Mouse (Mus musculus) forebrain, embryonic 14.5 days (tissue): ENCODE measurements at regions not wholly inside any gene's neighbourhood (a gene's known extent, or its start where the extent isn't known, plus 50 kb on each side); places are given as distances from the start of the nearest gene placed in this dataset.
"Not testable (repeated sequence)": the region's sequence is repeated elsewhere in the genome, so short reads cannot be mapped to it uniquely, and the experiment has no call there.

Experiments
- ATAC-seq: fragments of 200-750 bp; cut with Nextera tagmentation; 2 replicates; pipeline ENCODE4 v1.8.0; 2017; ENCODE audit warnings: mild to moderate bottlenecking, moderate library complexity
- DNase-seq: peaks from one replicate; pipeline ENCODE4 v3.0.0-alpha.2; 2015; ENCODE audit warnings: low spot score
- H3K27ac ChIP-seq: fragments of 300-500 bp; sonication (generic); 2 replicates; pipeline ENCODE4 v1.5.1; 2014; ENCODE audit warnings: low read depth, mild to moderate bottlenecking, control low read depth, low read length, moderate library complexity
- H3K27me3 ChIP-seq: fragments of 300-500 bp; sonication (generic); replicated peaks from 2 replicates; pipeline ENCODE4 v1.6.1; 2014; ENCODE audit warnings: low read length, control low read depth, mixed read lengths; ENCODE audit not compliant: control insufficient read depth, insufficient read depth
- H3K36me3 ChIP-seq: fragments of 300-500 bp; sonication (generic); 2 replicates; pipeline ENCODE4 v1.6.1; 2014; ENCODE audit warnings: low read length, control low read depth; ENCODE audit not compliant: control insufficient read depth, insufficient read depth
- H3K4me1 ChIP-seq: fragments of 300-500 bp; sonication (generic); 2 replicates; pipeline ENCODE4 v1.6.1; 2014; ENCODE audit warnings: antibody characterized with exemption, low read length, control low read depth; ENCODE audit not compliant: control insufficient read depth, insufficient read depth
- H3K4me2 ChIP-seq: fragments of 300-500 bp; sonication (generic); 2 replicates; pipeline ENCODE4 v1.6.1; 2014; ENCODE audit warnings: mild to moderate bottlenecking, control low read depth, low read length
- H3K4me3 ChIP-seq: fragments of 300-500 bp; sonication (generic); 2 replicates; pipeline ENCODE4 v1.5.1; 2014; ENCODE audit warnings: low read depth, low read length, control low read depth
- H3K9ac ChIP-seq: fragments of 300-500 bp; sonication (generic); 2 replicates; pipeline ENCODE4 v1.6.1; 2014; ENCODE audit warnings: mild to moderate bottlenecking, low read length, control low read depth, moderate library complexity
- H3K9me3 ChIP-seq: fragments of 300-500 bp; sonication (generic); replicated peaks from 2 replicates; pipeline ENCODE4 v1.6.1; 2016; ENCODE audit warnings: low read length, control low read depth, mixed read lengths; ENCODE audit not compliant: control insufficient read depth
- WGBS: fragments of 180-500 bp; shearing (Covaris S2); extraction: QIAGEN DNeasy Blood & Tissue Kit; methylation state at CpG from one replicate; pipeline ENCODE4 v1.1.7; 2014; 5-methylcytosine and 5-hydroxymethylcytosine counted together

DNA sequence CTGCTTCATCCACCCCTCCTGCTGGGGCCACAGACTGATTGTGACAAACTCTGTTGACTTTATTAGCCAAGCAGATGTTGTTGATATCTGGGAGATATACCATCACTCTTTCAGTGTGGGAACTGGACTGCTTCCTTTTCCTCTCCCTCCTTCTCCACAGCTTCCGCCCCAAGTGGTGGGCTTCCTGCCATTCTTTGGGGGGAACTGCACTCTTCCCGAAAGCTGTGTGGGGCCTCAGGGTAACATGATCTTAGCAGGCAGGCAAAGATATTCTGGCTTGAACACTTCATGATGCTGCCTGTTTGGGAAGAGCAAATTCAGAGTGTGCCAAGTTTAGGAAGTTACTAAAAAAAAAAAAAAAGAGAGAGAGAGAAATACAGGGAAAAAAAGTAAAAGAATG lies 267.1 kb upstream of the Maf start:
- ATAC-seq: no peak
- H3K4me3 ChIP-seq: no peak overlapping the region
- 78% methylated on average over 2 of the region's 2 CpGs for WGBS
- no peak overlapping the region for H3K27ac ChIP-seq
- no peak for DNase-seq
- H3K9ac ChIP-seq: no peak overlapping the region
- H3K4me1 ChIP-seq: no peaks in the 10 kb centered on the region
- no peaks in the 10 kb centered on the region for H3K27me3 ChIP-seq
- H3K4me2 ChIP-seq: no peak overlapping the region
- H3K9me3 ChIP-seq: no peaks in the 10 kb centered on the region
- H3K36me3 ChIP-seq: no peaks in the 10 kb centered on the region

GRCm38 (mm10) chr8:115971351-115971750 lies 263.8 kb upstream of the Maf start:
- ATAC-seq, H3K4me1 ChIP-seq, H3K9me3 ChIP-seq, H3K36me3 ChIP-seq, H3K4me2 ChIP-seq, H3K27me3 ChIP-seq, H3K4me3 ChIP-seq, H3K27ac ChIP-seq, DNase-seq, H3K9ac ChIP-seq: not testable (repeated sequence)
- 88% methylated on average over 2 of the region's 2 CpGs for WGBS

- Histone ChIP-seq H3K27me3 (no peaks in the 10 kb centered on the region), H3K27ac (no peak overlapping the region), H3K4me3 (no peak overlapping the region), H3K9me3 (no peaks in the 10 kb centered on the region), H3K9ac (no peak overlapping the region), H3K36me3 (no peaks in the 10 kb centered on the region), H3K4me2 (no peak overlapping the region), H3K4me1 (no peaks in the 10 kb centered on the region)
- WGBS: 86% methylated on average over 5 of the region's 5 CpGs
- ATAC-seq: no peak
- no peak for DNase-seq
Measured at GRCm38 (mm10) chr8:115968121-115968520, 260.5 kb upstream of the Maf start.

- Histone ChIP-seq H3K4me2 (no peak overlapping the region), H3K27ac (no peak overlapping the region), H3K27me3 (no peaks in the 10 kb centered on the region), H3K9me3 (no peaks in the 10 kb centered on the region), H3K4me3 (no peak overlapping the region), H3K36me3 (no peaks in the 10 kb centered on the region), H3K9ac (no peak overlapping the region), H3K4me1 (no peaks in the 10 kb centered on the region)
- ATAC-seq: no peak
- no peak for DNase-seq
- 80% methylated on average over 7 of the region's 7 CpGs for WGBS
Measured at GRCm38 (mm10) chr8:115965981-115966380, 258.4 kb upstream of the Maf start.

DNA sequence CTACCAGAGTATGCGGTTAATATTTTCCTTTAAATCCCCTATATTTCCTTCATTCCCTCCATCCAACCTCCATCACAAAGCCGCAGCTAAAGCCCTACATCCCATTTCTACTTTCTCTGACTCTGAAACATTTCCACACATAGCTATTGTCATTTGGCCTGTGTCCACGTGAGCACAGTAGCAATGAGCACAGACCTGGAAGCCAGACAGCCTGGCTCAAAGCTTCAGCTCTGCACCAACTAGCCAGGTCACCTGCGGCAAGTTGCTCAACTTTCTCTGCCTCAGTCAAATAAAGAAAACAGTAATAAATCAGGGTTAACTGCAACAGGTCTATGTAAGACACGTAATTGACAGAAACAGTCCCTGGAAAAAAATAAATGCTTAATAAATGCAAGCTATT lies 247.8 kb upstream of the Maf start:
- H3K27ac ChIP-seq: no peak overlapping the region
- no peaks in the 10 kb centered on the region for H3K27me3 ChIP-seq
- H3K4me3 ChIP-seq: no peak overlapping the region
- H3K9me3 ChIP-seq: no peaks in the 10 kb centered on the region
- ATAC-seq (no peak), DNase-seq (no peak)
- H3K36me3 ChIP-seq: no peaks in the 10 kb centered on the region
- 87% methylated on average over 5 of the region's 5 CpGs for WGBS
- H3K9ac ChIP-seq: no peak overlapping the region
- H3K4me2 ChIP-seq: no peak overlapping the region
- no peaks in the 10 kb centered on the region for H3K4me1 ChIP-seq

DNA sequence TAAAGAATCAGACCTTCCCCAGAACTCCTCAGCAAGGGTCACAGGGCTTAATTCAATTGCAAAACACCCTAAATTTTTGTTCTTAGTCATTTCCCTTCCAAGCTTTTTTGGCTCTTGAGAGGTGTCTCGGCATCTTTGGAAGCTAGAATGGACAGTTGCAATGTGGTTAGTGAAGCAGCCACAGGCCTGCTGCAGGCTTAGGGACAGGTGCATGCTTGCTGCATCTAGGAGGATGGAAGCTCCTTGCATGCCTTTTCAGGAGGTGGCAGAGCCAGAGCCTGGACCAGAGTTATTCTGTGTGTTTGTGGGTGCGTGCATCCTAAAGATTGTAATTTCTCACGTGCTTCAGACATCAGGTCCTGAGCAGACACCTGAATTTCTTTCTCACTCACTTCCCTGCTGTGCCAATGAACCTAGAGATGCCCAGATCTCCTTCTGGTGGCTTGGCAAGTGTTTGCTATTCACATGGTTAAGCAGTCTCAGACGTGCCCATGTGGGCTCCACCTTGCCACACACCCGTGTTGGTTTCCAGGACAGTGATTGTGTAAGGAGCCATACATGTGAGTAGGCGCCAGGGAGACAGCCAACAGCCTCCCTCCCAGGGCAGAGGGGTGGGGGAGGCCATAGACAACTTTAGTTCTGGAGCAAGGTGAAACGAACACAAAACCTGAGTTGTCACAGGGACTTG lies 246.3 kb upstream of the Maf start:
- ATAC-seq: no peak
- WGBS: 84% methylated on average over 7 of the region's 7 CpGs
- Histone ChIP-seq H3K9ac (no peak overlapping the region), H3K27ac (no peak overlapping the region), H3K9me3 (no peaks in the 10 kb centered on the region), H3K27me3 (no peaks in the 10 kb centered on the region), H3K4me1 (no peaks in the 10 kb centered on the region), H3K4me2 (no peak overlapping the region), H3K36me3 (no peaks in the 10 kb centered on the region), H3K4me3 (no peak overlapping the region)
- no peak for DNase-seq

DNA sequence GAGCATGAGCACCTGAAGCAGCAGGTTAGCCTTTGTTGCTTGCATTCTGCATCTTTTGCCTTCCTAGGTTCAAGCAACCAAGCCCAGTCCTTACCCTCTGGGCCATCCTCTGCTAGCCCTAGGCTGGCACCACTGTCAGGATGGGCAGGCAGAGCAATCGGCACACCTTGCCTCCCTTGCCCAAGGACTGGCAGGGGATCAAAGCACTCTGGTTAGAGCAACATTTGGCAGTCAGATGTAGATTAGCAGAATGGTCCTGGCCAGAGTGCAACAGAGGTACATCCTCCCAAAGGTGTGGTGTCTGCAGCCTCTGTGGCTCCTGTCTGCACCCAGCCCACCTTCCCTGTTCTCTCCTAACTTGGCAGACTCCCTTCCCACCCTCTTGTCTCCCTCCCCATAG lies 244.9 kb upstream of the Maf start:
- no peaks in the 10 kb centered on the region for H3K9me3 ChIP-seq
- H3K27me3 ChIP-seq: no peaks in the 10 kb centered on the region
- DNase-seq: no peak
- H3K9ac ChIP-seq: no peak overlapping the region
- no peak overlapping the region for H3K4me3 ChIP-seq
- WGBS: 89% methylated on average over 1 of the region's 1 CpGs
- no peak overlapping the region for H3K4me2 ChIP-seq
- no peak overlapping the region for H3K27ac ChIP-seq
- H3K4me1 ChIP-seq: no peaks in the 10 kb centered on the region
- H3K36me3 ChIP-seq: no peaks in the 10 kb centered on the region
- ATAC-seq: no peak

DNA sequence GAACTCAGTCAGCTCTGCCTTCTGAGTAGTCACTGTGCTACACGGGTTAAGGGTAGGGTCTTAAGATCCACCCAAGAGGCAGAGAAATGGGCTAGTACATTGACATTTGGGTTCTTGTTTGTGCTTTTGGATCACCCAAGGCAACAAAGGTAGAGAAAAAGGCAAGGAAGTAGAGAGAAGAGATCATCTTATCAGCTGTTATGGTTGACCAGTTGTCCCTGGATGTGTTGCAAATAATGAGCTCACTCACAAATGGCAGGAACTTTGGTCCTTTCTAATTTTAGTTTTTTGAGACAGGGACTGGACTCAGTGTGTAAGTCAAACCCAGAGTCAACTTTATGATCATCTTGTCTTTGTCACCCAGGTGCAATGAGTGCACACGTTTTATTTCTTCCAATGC lies 241.3 kb upstream of the Maf start:
- Histone ChIP-seq H3K4me2 (no peak overlapping the region), H3K27ac (no peak overlapping the region), H3K9ac (no peak overlapping the region), H3K36me3 (no peaks in the 10 kb centered on the region), H3K9me3 (no peaks in the 10 kb centered on the region), H3K4me3 (no peak overlapping the region), H3K4me1 (no peaks in the 10 kb centered on the region), H3K27me3 (no peaks in the 10 kb centered on the region)
- DNase-seq (no peak), ATAC-seq (no peak)
- WGBS: 88% methylated on average over 2 of the region's 2 CpGs

GRCm38 (mm10) chr8:115948036-115948435 lies 240.4 kb upstream of the Maf start:
- Histone ChIP-seq H3K36me3 (no peaks in the 10 kb centered on the region), H3K27ac (no peak overlapping the region), H3K4me3 (no peak overlapping the region), H3K4me2 (no peak overlapping the region), H3K9ac (no peak overlapping the region), H3K9me3 (no peaks in the 10 kb centered on the region), H3K4me1 (peaks cover 1% of the 10 kb centered on the region; the same call in 1 of the 2 replicates), H3K27me3 (no peaks in the 10 kb centered on the region)
- no peak for ATAC-seq
- DNase-seq: no peak
- 90% methylated on average over 2 of the region's 2 CpGs for WGBS
